Mouse (Mus musculus): Measurements from ENCODE around the gene Lpar2.

The Lpar2 gene

DNA sequence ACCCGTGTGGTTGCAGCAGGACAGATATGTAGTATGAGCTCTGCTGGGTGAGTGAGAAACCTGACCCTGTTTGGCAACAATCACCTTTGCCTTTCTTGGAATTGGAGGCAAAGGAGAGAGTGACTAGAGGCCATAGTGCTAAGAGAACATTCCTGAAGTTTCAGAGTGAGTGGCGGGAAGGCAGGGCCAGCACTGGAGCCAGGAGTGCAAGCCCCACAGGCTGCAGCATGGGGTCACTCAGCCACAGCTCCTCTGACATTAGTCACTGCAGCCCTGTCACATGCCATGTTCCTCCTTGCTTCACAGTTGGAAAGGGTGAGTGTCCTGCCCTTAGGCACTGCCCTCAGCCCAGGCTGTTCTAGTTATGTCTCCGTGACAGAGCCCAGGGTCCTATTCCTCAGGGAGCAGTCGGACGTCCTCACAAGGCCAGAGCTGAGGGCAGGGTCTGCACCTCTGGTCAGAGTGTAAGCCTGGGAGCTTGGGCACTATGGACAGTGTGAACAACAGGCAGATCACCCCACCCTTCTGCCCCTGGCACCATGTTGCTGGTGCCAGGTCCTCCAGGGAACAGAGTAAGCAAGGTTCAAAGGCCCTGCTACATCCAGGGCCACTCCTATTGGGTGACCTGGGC is 45.6 kb downstream of the Lpar2 start:
- CTCF ChIA-PET = interaction anchor here (0.5 kb wide), 1 partner anchor 903 kb away, joined by 6 read pairs; no protein-coding TSS in a partner anchor

DNA sequence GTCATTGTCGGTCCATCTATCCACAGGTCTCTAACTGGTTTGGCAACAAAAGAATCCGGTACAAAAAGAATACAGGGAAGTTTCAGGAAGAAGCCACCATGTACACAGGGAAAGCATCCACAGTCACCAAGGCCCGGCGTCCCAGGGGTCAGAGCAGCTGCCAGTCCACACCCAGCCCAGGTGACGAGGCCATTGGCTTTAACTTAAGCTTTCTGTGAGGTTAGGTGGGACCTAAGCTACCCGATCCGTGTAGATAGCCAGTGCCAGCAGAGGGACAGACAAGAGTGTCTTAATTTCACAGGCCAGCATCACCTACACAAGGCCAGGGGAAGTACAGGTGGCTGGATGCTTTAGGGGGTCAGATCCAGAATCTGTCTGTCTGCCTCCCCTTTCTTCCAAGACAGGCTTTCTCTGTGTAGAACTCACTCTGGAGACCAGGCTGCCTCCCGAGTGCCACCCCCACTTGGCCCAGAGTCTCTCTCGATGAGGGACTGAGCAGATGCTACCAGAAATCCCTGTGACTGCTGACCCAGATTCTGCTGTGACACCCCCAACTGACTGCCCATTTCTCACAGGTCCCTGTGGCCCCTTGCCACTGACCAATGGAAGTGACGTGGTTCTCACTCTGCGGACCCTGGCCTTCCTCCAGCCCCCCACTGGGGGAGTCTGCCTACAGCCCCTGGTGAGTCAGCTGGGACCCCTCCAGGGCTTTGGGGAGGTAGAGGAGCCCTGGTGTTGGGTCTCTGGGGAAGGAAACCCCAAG is 48.0 kb downstream of the Lpar2 start:
- CTCF ChIA-PET = no interaction called here

DNA sequence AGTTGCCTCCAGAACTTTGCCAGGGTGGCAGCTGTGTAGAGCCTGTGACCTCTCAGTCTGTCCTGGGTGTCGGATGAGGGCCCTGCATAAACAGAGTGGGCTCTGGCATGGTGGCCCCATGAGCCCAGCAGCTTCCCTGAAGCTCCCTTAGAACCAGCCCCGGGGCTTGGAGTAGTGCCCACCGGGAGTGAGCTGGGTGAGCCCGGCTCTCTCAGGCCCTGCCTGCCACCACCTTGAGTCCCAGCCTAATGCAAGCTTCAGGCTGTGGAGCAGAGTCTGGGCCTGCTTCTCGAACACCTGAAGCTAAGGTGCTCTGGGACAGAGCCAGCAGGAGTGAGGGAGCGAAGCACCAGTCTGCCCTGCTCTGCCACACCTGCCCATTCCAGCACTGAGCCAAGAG is 48.7 kb downstream of the Lpar2 start:
- CTCF ChIA-PET = no interaction called here

DNA sequence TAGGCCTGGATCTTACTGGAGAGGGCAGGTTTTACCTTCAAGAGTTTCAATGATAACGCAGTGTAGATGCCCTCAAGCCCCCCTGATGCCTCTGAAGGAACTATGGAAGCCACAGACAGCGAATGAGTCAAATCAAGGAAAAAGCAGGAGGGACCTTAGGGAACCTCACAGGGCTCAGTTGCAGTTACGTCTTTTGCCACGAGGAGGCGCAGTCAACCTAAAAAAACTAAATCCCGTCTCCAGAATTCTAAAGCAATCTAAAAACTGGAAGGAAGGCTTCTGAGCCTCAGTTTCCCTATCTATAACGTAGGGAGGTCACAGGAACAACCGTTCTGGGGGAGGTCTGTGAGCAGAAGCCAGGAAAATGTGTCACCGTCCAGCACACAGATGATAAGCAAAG is 51.9 kb downstream of the Lpar2 start:
- CTCF ChIA-PET = no interaction called here

DNA sequence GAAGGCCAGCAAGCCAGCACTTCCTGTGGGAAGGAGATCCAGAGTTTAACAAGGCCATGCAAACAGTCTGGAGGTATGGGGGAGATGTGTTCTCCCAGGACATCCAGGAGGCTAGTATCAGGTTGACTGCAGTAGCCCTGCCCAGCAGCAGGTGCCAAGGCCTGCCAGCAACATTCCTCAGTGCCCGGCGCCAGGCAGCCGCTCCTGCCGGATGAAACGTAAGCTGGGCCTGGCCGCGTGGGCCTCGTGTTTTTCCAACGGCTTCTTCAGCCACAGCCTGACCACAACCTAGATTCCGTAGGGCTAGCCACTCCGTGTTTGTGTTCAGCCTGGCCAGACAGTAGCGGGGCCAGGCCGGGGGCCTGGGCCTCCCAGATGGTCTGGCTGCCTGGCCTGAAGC is 52.4 kb downstream of the Lpar2 start:
- CTCF ChIA-PET = no interaction called here

DNA sequence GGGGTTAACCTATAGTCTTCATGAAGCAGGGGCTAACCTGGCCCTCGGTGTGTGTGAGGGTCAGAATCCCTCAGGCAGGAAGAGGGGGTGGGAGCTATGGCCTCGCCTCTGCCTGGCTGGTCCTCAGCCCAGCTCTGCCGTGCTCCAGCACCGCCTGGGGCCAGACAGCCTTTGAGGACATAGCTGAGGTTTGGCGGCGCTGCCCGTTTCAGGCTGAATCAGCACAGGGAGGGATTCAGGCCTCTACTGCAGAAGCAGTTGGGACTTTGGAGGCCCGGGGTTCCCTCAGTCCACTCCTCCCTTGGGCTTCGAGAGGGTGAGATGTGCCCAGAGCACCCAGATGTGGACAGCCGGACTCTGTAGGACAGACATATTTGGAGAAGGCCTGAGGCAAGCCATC is 53.9 kb downstream of the Lpar2 start:
- CTCF ChIA-PET = interaction anchor here (1.1 kb wide), 1 partner anchor 81 kb away, joined by 3 read pairs; no protein-coding TSS in a partner anchor

DNA sequence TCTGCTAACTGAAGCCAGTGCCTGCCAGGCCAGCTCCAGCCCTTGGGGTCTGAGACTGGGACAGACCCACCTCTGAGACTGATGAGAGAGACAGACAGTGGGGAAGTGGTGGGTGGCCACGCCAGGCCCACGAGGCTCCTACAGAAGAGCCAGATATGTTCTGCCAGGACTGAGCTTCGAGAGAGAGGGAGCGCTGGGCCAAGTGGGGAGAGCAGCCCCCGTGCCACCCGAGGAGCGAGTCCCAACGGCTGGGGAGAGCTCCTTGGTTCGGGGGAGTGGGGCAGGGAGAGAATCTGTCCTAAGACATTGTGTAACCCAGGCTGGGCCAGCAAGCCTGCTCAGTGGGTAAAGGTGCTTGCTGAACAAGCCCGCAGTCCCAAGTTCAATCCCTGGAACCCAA is 54.7 kb downstream of the Lpar2 start:
- CTCF ChIA-PET = no interaction called here

DNA sequence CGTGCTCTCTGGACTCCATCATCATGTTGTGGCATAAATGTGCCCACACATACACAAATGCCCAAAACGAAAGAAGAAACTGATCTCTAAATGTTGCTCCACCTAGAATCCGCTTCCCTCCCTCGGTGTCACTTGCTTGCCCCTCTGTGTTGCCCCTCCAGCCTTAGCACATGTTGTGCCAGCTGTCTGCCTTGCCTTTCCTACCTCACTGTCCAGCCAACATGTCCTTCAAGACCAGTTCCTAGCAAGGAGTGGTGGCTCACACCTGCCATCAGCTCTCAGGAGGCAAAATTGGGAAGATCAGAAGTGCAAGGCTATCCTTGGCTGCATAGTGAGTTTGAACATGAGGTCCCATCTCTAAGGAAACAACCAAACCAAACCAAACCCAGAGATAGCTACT is 55.2 kb downstream of the Lpar2 start:
- CTCF ChIA-PET = no interaction called here

DNA sequence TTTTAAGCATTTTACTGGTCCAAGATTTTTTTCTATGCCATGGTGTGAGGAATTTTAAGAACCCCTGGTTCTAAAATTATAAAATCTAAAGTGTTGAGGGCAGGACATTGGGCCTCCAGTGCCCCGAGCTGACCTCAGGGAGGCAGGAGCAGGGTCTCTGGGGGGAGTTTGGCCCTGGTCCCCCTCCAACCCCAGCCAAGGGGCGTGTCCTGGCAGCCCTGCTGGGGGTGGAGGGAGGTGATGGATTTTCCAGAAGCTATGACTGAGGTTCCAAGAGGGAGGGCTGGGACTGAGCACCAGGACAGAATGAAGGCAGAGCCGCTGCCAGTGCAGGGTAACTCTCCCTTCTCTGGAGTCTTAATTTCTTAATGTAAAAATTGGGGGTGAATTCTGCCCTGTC is 55.8 kb downstream of the Lpar2 start:
- CTCF ChIA-PET = no interaction called here

DNA sequence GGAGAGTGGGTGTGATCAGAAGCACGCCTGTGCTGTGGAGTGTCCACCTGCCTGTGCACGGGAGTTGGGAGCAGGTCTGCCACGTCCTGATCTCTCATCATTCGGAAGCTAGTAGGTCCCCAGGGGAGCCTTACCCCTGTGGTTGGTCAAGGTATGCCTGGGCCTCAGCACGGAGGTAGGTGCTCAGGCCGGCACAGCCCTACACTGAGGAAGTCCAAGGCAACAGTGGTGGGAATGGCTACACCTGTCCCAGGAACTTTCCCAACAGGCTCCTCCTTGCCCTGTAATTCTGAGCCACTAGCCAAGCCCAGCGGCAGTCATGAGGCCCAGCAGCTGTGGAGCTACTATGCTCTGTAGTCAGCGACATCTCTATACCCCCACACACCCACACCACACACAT is 57.4 kb downstream of the Lpar2 start:
- CTCF ChIA-PET = no interaction called here
